In genomic region chr16:5074341-5074740, GRCm38 (mm10) we compare ENCODE assay signal across 14 mouse cellular contexts. TPM values are rescaled to one million over a fixed set of nuclear protein-coding genes. Genes with fewer than 3 reads are reported as not detected.
A peak's percentile ranks its signal among the peaks of the same experiment; 100 is the strongest.
DNase-seq lines count a peak whose midpoint lies in the region.
"Had no signal": no experiment of that assay in that cellular context is flagged by ENCODE, and none has a peak within 500 bp of the region (broad histone marks: within the 10 kb centered on the region; RNA-seq: fewer than 3 reads in every experiment).

No protein-coding gene starts in this region.

- DNase-seq in adrenal gland, adult 2 months = peak; percentile 51
- DNase-seq in adrenal gland, postnatal 10 days = no peak
- peak; percentile 41 for DNase-seq in right cerebral cortex, adult 18-20 months
- no peak for DNase-seq in right cerebral cortex, postnatal 36 days (ENCODE audit: low spot score in 2 of 2)
- DNase-seq in MN1 (ENCODE audit: low spot score) = peak; percentile 42
- DNase-seq in brain, adult 2 months (ENCODE audit: low read depth, low spot score) = peak; percentile 72
- no peak for DNase-seq in layer of hippocampus, postnatal 25 days (ENCODE audit: extremely low spot score in 1 of 2, low spot score in 1 of 2)
- DNase-seq: cerebellum, postnatal 10 days; heart, adult 11 months; kidney, adult 2 months; layer of hippocampus, adult 9-11 months; liver, embryonic 13.5 days; lung, embryonic 14.5 days had no signal

RNA-seq across cellular contexts. Expression of gene Ubn1, which starts 24.5 kb away (rescaled TPM):
- total RNA-seq in adrenal gland, adult 2 months (2021) = 10 to 100 TPM; 25.2 to 34.0 TPM
- polyA plus RNA-seq in adrenal gland, adult 2 months (2012; rRNA removed) = 18.6 and 18.9 TPM in 2 replicates
- total RNA-seq in adrenal gland, postnatal 10 days (2021) = 10 to 100 TPM; 33.8 to 37.1 TPM
- total RNA-seq in layer of hippocampus, postnatal 25 days (2021) = 10 to 100 TPM; 41.4 to 42.1 TPM

RNA-seq across cellular contexts. Expression of gene Glyr1, which starts 24.7 kb away (rescaled TPM):
- total RNA-seq in adrenal gland, adult 2 months (2021) = 10 to 100 TPM; 92.6 to 96.5 TPM
- 51.7 and 71.3 TPM in 2 replicates for polyA plus RNA-seq in adrenal gland, adult 2 months (2012; rRNA removed)
- total RNA-seq in adrenal gland, postnatal 10 days (2021) = 10 to 100 TPM; 80.1 to 82.7 TPM
- 100 to 1,000 TPM; 135 to 138 TPM for total RNA-seq in layer of hippocampus, postnatal 25 days (2021)

RNA-seq across cellular contexts. Expression of gene Ppl, which starts 57.9 kb away (rescaled TPM):
- total RNA-seq in adrenal gland, adult 2 months (2021) = 1 to 10 TPM; 2.0 to 6.5 TPM
- 0.59 and 0.66 TPM in 2 replicates for polyA plus RNA-seq in adrenal gland, adult 2 months (2012; rRNA removed)
- 1 to 10 TPM; 2.0 to 2.3 TPM for total RNA-seq in adrenal gland, postnatal 10 days (2021)
- total RNA-seq in layer of hippocampus, postnatal 25 days (2021) = 1 to 10 TPM; 1.3 to 1.6 TPM
- total RNA-seq: hematopoietic stem cell, adult 5-6 weeks had no signal

Comparison
In these comparisons a context has a peak if more than half of its experiments do, and no peak if none do; other contexts are left out.
1. DNase-seq: peak in adrenal gland, adult 2 months (single experiment), right cerebral cortex, adult 18-20 months (single experiment), MN1 (single experiment) and brain, adult 2 months (single experiment); none in adrenal gland, postnatal 10 days (single experiment), right cerebral cortex, postnatal 36 days (0 of 2) and layer of hippocampus, postnatal 25 days (0 of 2).